Mouse (Mus musculus): ENCODE measurements at regions not wholly inside any gene's neighbourhood (a gene's known extent, or its start where the extent isn't known, plus 50 kb on each side); places are given as distances from the start of the nearest gene placed in this dataset.

DNA sequence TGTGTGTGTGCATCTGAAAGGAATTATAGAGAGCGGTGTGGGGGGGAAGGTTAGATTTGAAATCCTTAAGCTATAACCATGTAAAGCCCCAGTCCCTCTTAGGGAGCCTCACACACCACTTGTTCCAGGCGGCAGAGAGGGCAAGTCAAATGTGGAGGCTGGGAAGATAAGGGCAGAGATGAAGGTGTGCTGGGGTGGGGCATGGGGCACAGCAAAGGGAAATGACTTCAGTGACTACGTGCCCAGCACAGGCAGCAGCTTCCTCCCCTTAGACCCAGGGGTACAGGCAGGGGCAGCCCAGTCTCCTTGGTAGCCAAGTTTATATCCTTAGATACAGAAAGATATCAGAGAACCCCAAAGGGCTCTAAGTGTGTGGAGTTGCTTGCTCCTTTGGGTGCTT lies 161.8 kb upstream of the 4930535I16Rik start:
- DNase-seq (ENCODE audit: low spot score in 2 of 2) = no peak

GRCm38 (mm10) chr4:124075551-124075950 lies 157.7 kb upstream of the 4930535I16Rik start:
- DNase-seq (ENCODE audit: low spot score in 2 of 2) = no peak

GRCm38 (mm10) chr4:124073646-124074045 lies 155.8 kb upstream of the 4930535I16Rik start:
- DNase-seq (ENCODE audit: low spot score in 2 of 2) = no peak

DNA sequence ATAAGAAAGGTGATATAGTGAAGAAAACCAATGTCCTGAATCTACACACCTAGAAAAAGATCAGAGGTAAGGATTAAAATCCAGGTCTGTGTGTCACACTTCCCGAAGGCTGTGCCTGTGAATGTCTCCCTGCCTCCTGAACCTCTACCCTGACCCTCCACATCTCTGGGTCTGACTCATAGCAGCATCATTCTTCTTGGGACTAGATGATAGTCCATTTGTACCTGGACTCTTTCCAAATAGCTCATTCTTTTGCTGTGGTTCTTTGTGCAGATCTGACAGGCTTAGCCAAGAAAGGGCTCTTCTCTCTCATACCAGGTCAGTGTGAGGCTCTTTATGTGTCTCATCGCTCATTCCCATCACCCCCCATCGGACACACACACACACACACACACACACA lies 146.8 kb upstream of the 4930535I16Rik start:
- DNase-seq (ENCODE audit: low spot score in 2 of 2) = no peak

- DNase-seq (ENCODE audit: low spot score in 2 of 2) = no peak
Observed at GRCm38 (mm10) chr4:124063269-124064100, 145.7 kb upstream of the 4930535I16Rik start.

DNA sequence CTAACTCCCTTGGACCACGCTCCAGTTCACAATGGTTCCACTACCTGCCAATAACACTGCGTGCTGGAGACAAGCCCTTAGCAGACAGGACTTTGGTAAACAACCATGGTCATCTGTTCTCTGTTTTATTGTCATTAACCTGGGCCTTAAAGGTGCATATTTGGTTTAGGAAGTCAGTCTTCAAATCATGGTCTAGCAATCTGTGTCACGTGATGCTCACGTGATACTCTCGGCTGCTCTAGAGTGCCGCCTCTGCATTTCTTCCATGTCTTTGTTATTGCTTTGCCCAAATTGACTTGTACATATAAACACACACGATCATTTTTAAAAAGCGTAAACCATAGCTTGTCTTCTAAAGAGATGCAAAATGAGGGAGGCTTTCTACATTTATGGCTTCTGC lies 139.8 kb upstream of the 4930535I16Rik start:
- no peak for DNase-seq (ENCODE audit: low spot score in 2 of 2)

GRCm38 (mm10) chr4:124054240-124054760 lies 136.5 kb upstream of the 4930535I16Rik start:
- no peak for DNase-seq (ENCODE audit: low spot score in 2 of 2)

DNA sequence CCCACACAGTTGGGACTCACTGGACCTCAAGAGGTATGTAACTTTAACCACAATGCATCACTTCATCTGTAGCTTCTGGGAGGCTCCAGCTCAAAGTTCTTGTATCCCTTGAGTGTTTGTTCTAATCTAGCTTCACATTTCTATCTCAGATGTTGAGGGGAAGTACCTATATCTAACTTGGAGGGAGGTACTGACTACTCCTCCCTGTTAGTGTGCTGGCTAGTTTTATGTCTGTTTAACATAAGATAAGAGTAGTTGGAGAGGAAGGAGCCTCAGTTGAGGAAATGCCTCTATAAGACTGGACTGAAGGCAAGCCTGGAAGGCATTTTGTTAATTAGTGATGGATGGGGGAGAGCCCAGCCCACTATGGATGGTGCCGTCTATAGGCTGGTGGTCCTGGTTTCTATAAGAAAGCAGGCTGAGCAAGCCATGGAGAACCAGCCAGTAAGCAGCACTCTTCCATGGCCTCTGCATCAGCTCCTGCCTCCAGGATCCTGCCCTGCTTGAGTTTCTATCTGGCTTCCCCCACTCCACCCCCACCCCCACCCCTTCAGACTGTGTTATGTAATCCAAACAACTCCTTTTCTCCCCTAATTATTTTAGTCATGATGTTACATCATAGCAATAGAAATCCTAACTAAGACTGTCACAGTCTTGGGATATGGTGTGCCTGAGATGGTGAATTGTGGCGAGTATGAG lies 135.7 kb upstream of the 4930535I16Rik start:
- DNase-seq (ENCODE audit: low spot score in 2 of 2) = no peak

DNA sequence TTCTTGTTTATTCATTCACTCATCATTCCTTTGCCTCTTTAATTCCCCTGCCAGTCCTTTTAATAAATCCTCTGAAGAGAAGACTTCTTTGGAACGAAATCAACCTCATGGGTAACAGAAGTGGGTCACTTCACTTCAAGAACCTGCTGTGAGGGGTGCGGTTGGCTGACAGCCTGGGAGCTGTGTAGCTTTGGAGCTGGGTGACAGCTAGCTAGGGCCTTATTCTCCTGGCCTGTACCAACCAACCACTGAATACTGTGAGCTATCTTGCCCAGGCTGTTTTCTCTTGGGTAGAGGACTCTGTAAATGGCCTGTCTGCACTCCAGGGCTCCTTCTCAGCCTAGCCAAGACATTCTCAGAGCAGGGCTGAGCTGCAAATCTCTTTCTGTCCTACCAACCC lies 134.6 kb upstream of the 4930535I16Rik start:
- DNase-seq (ENCODE audit: low spot score in 2 of 2) = peak in 1 of 2 experiments; percentile 19

DNA sequence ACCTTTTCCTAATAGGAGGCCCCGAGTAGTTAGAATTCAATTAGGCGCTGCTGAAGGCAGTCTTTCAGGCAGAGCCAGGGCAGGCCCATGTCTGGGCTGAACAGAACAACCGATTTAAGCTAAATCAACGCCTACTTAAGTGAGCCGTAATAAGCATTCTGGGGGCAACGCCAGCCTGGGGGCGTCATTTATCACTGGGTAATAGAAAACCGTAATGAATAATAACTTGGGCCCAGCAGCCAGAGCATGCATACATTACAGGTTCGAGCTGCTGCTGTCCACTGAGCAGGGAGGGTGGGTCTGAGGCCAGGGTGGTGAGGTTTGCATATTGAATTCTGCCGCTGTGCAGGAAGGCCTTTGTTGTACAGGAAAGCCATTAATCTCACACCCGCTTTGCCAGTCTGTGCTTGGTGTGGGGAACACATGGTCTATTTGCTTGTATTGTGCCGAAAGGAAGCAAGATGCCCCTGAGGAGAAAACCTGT lies 130.6 kb upstream of the 4930535I16Rik start:
- no peak for DNase-seq (ENCODE audit: low spot score in 2 of 2)

GRCm38 (mm10) chr4:124047898-124048297 lies 130.1 kb upstream of the 4930535I16Rik start:
- DNase-seq (ENCODE audit: low spot score in 2 of 2) = no peak

DNA sequence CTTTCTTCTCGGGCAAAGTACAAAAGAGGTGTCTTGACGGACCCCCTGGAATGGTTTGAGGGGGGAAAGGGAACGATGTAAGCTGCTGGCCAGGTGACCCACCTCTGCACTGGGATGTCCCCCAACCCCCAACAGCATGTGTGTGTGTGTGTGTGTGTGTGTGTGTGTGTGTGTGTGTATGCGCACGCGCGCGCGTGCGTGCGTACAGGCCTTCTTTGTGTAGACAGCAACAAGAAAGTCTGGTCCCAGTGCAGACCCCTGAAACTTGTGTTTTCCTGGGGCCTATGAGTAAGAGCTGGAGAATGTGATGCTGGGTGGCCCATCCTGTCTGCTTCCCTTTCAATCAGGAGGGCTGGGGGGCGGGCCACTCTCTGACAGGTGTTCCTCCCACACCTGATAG lies 118.7 kb upstream of the 4930535I16Rik start:
- DNase-seq (ENCODE audit: low spot score in 2 of 2) = no peak

- DNase-seq (ENCODE audit: low spot score in 2 of 2) = no peak
Observed at GRCm38 (mm10) chr4:124035657-124036061, 117.8 kb upstream of the 4930535I16Rik start.

GRCm38 (mm10) chr4:124035192-124035591 lies 117.4 kb upstream of the 4930535I16Rik start:
- DNase-seq (ENCODE audit: low spot score in 2 of 2) = peak; percentile 23 to 24

DNA sequence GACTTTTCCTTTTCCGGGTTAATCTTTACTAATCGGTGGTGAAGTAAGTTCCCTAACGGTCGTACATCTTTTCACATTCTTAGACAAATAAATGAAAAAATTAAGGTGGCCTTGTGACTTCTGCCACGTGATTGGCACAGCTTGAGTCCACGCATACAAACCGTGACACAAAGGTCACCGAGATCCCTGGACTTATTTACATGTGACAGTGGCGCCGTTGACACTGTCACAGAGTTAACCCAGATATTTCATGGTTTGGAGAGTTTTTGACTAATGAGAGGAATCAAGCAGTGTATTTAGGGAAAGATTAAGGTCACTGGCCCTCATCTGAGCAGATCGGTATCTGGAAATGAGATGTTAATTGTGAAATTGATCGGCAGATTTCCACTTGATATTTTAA lies 110.2 kb upstream of the 4930535I16Rik start:
- DNase-seq (ENCODE audit: low spot score in 2 of 2) = no peak

- no peak for DNase-seq (ENCODE audit: low spot score in 2 of 2)
Observed at GRCm38 (mm10) chr4:124016401-124016800, 98.6 kb upstream of the 4930535I16Rik start.

- no peak for DNase-seq (ENCODE audit: low spot score in 2 of 2)
Observed at GRCm38 (mm10) chr4:124015323-124015722, 97.5 kb upstream of the 4930535I16Rik start.

GRCm38 (mm10) chr4:124012406-124012805 lies 94.6 kb upstream of the 4930535I16Rik start:
- no peak for DNase-seq (ENCODE audit: low spot score in 2 of 2)

- no peak for DNase-seq (ENCODE audit: low spot score in 2 of 2)
Observed at GRCm38 (mm10) chr4:124008725-124009124, 90.9 kb upstream of the 4930535I16Rik start.

GRCm38 (mm10) chr4:124005626-124006315 lies 87.9 kb upstream of the 4930535I16Rik start:
- DNase-seq (ENCODE audit: low spot score in 2 of 2) = no peak

- no peak for DNase-seq (ENCODE audit: low spot score in 2 of 2)
Observed at GRCm38 (mm10) chr4:124002760-124003159, 84.9 kb upstream of the 4930535I16Rik start.

GRCm38 (mm10) chr4:124002105-124002504 lies 84.3 kb upstream of the 4930535I16Rik start:
- no peak for DNase-seq (ENCODE audit: low spot score in 2 of 2)

All from frontal cortex, postnatal 14 days (tissue).